Mouse (Mus musculus) heart, postnatal 14 days (tissue): ENCODE measurements around the gene Adipor2. TPM values are rescaled to one million over a fixed set of nuclear protein-coding genes. Genes with fewer than 3 reads are reported as not detected.

Source experiments
- DNase-seq, 2 experiments: peaks; one replicate each; pipeline ENCODE4 v3.0.0; 2021 to 2022
- intact Hi-C: fragments of 180-260 bp; cut with DNase I; formaldehyde crosslinking; loops from one replicate; pipeline ENCODE4 v1.15.1; 2025
- total RNA-seq, 2 experiments: library from RNA; stranded (reverse); gene quantifications; 2 replicates each; pipeline ENCODE4 v1.2.3; 2021

Adipor2 gene
- total RNA-seq, 2 experiments from 2014 or later: 54.8 to 64.1 TPM

- intact Hi-C loops: loop anchor here (2.0 to 5.0 kb wide), 2 partner anchors 37 to 81 kb away; no protein-coding TSS in a partner anchor
- DNase-seq: no peak
These were observed 11.8 kb upstream of the Adipor2 start for GRCm38 (mm10) chr6:119429311-119429710.

GRCm38 (mm10) chr6:119428611-119429010 lies 11.1 kb upstream of the Adipor2 start:
- no peak for DNase-seq

GRCm38 (mm10) chr6:119421001-119421400 lies 3.5 kb upstream of the Adipor2 start:
- DNase-seq: no peak
- intact Hi-C loops: no loop called here

More at GRCm38 (mm10) chr6:119428611-119429010, 11.1 kb upstream of the Adipor2 start:
- intact Hi-C loops: loop anchor here (2.0 to 5.0 kb wide), 2 partner anchors 36 to 80 kb away; no protein-coding TSS in a partner anchor

- no peak for DNase-seq
- intact Hi-C loops: no loop called here
These were observed 2.9 kb upstream of the Adipor2 start for GRCm38 (mm10) chr6:119420357-119420756.

GRCm38 (mm10) chr6:119419412-119419811 lies 1.9 kb upstream of the Adipor2 start:
- intact Hi-C loops: no loop called here
- DNase-seq: no peak

- intact Hi-C loops: no loop called here
- DNase-seq: peak; percentile 46 to 49
These were observed 1.1 kb upstream of the Adipor2 start for GRCm38 (mm10) chr6:119418392-119419251.

GRCm38 (mm10) chr6:119417821-119418220 lies 317 bp upstream of the Adipor2 start:
- DNase-seq: no peak
- intact Hi-C loops: no loop called here

- intact Hi-C loops: no loop called here
- DNase-seq: no peak
These were observed 861 bp downstream of the Adipor2 start for GRCm38 (mm10) chr6:119416643-119417042.

- DNase-seq: no peak
- intact Hi-C loops: no loop called here
These were observed 3.1 kb downstream of the Adipor2 start for GRCm38 (mm10) chr6:119414262-119415043.

GRCm38 (mm10) chr6:119412588-119412987 lies 4.9 kb downstream of the Adipor2 start:
- intact Hi-C loops: no loop called here

GRCm38 (mm10) chr6:119411511-119411910 lies 6.0 kb downstream of the Adipor2 start:
- no peak for DNase-seq
- intact Hi-C loops: no loop called here

More at GRCm38 (mm10) chr6:119412588-119412987, 4.9 kb downstream of the Adipor2 start:
- DNase-seq: no peak

- intact Hi-C loops: no loop called here
- DNase-seq: no peak
These were observed 7.7 kb downstream of the Adipor2 start for GRCm38 (mm10) chr6:119409766-119410165.

GRCm38 (mm10) chr6:119408582-119408981 lies 8.9 kb downstream of the Adipor2 start:
- intact Hi-C loops: no loop called here
- no peak for DNase-seq

GRCm38 (mm10) chr6:119407818-119408217 lies 9.7 kb downstream of the Adipor2 start:
- no peak for DNase-seq
- intact Hi-C loops: no loop called here

GRCm38 (mm10) chr6:119406528-119406927 lies 11.0 kb downstream of the Adipor2 start:
- intact Hi-C loops: no loop called here
- no peak for DNase-seq

GRCm38 (mm10) chr6:119405310-119405709 lies 12.2 kb downstream of the Adipor2 start:
- intact Hi-C loops: no loop called here
- no peak for DNase-seq

- intact Hi-C loops: no loop called here
- no peak for DNase-seq
These were observed 12.7 kb downstream of the Adipor2 start for GRCm38 (mm10) chr6:119404854-119405253.

- DNase-seq: no peak
- intact Hi-C loops: no loop called here
These were observed 14.5 kb downstream of the Adipor2 start for GRCm38 (mm10) chr6:119402976-119403375.

- DNase-seq: no peak
- intact Hi-C loops: no loop called here
These were observed 15.8 kb downstream of the Adipor2 start for GRCm38 (mm10) chr6:119401545-119402304.

GRCm38 (mm10) chr6:119400649-119401048 lies 16.9 kb downstream of the Adipor2 start:
- intact Hi-C loops: no loop called here
- DNase-seq: no peak
